Mouse (Mus musculus): ENCODE measurements at regions not wholly inside any gene's neighbourhood (a gene's known extent, or its start where the extent isn't known, plus 50 kb on each side); places are given as distances from the start of the nearest gene placed in this dataset.

- 32% methylated on average over 12 of the region's 12 CpGs for whole genome bisulfite sequencing
- H3K4me3 ChIP-seq (replicated peaks; ENCODE audit: insufficient read depth, low read depth, low read length): no peak overlapping the region
- DNase-seq: peak; percentile 59 to 74
- H3K4me1 ChIP-seq (ENCODE audit: control insufficient read depth, insufficient read depth, low read length): peaks cover 16% of the 10 kb centered on the region
- no peaks in the 10 kb centered on the region for H3K27me3 ChIP-seq (ENCODE audit: control insufficient read depth, insufficient read depth, low read length)
- TF ChIP-seq POLR2A (IDR thresholded peaks at IDR 0.05; ENCODE audit: borderline replicate concordance, insufficient read depth, low read length): no peak
- TF ChIP-seq CTCF (IDR thresholded peaks at IDR 0.05; ENCODE audit: borderline replicate concordance, insufficient read depth, low read depth, low read length): no peak
- H3K27ac ChIP-seq (ENCODE audit: insufficient read depth, low read length): no peak overlapping the region
Observed at GRCm38 (mm10) chr8:125619336-125619906, 49.8 kb upstream of the Sipa1l2 start.

All from cerebellum, adult 2 months (tissue).